Mouse (Mus musculus) kidney, embryonic 16.5 days (tissue): Measurements from ENCODE around the gene Gstp1. TPM values are rescaled to one million over a fixed set of nuclear protein-coding genes. Genes with fewer than 3 reads are reported as not detected.
"Not testable (repeated sequence)": the region's sequence is repeated elsewhere in the genome, so short reads cannot be mapped to it uniquely, and the experiment has no call there.

Experiments
- ATAC-seq: fragments of 200-750 bp; cut with Nextera tagmentation; 2 replicates; pipeline ENCODE4 v1.8.0; 2017; ENCODE audit warnings: moderate TSS enrichment; ENCODE audit not compliant: low FRiP score, low TSS enrichment
- H3K27ac ChIP-seq: fragments of 300-500 bp; sonication (generic); 2 replicates; pipeline ENCODE4 v1.5.1; 2014; ENCODE audit warnings: low read length
- H3K27me3 ChIP-seq: fragments of 300-500 bp; sonication (generic); 2 replicates; pipeline ENCODE4 v1.6.1; 2014; ENCODE audit warnings: low read length, control low read depth, mixed read lengths; ENCODE audit not compliant: insufficient read depth
- H3K36me3 ChIP-seq: fragments of 300-500 bp; sonication (generic); 2 replicates; pipeline ENCODE4 v1.6.1; 2014; ENCODE audit warnings: low read length, control low read depth, mixed read lengths; ENCODE audit not compliant: insufficient read depth
- H3K4me1 ChIP-seq: fragments of 300-500 bp; sonication (generic); 2 replicates; pipeline ENCODE4 v1.6.1; 2014; ENCODE audit warnings: low read length, control low read depth, mixed read lengths; ENCODE audit not compliant: insufficient read depth
- H3K4me2 ChIP-seq: fragments of 300-500 bp; sonication (generic); replicated peaks from 2 replicates; pipeline ENCODE4 v1.6.1; 2014; ENCODE audit warnings: low read depth, low read length
- H3K4me3 ChIP-seq: fragments of 300-500 bp; sonication (generic); 2 replicates; pipeline ENCODE4 v1.5.1; 2014; ENCODE audit warnings: mild to moderate bottlenecking, low read length
- H3K9ac ChIP-seq: fragments of 300-500 bp; sonication (generic); replicated peaks from 2 replicates; pipeline ENCODE4 v1.6.1; 2014; ENCODE audit warnings: low read length
- H3K9me3 ChIP-seq: fragments of 300-500 bp; sonication (generic); 2 replicates; pipeline ENCODE4 v1.6.1; 2016; ENCODE audit warnings: low read length, control low read depth
- WGBS: fragments of 180-500 bp; shearing (Covaris S2); extraction: QIAGEN DNeasy Blood & Tissue Kit; methylation state at CpG from one replicate; pipeline ENCODE4 v1.1.7; 2014; 5-methylcytosine and 5-hydroxymethylcytosine counted together
- polyA plus RNA-seq: library from polyadenylated mRNA; unstranded; fragments of >200 nt; fragmentation: Nextera tagmentation; extraction: Ambion mirVana; gene quantifications from 2 replicates; pipeline ENCODE4 v1.2.1, GENCODE M21; 2015

Gene Gstp1
- polyA plus RNA-seq, 1 experiment from 2014 or later, result 526 TPM

DNA sequence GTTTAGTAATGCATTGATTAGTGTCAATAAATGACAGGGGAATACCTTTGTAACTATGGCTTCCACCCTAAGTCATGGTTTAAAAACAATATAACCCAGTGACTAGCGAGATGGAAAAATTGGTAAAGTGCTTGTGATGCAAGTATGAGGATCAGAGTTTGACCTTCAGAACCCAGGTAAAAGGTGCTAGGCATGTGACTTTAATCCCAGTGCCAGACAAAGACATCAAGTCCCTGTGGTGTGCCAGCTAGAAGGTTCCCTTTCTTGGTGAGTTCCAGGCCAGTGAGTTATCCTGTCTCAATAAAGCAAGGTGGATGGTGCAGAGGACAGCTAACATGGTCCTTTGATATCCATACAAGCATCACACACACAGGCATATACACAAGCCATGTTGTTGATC is 37.7 kb upstream of the Gstp1 start:
- H3K9me3 ChIP-seq, result no peaks in the 10 kb centered on the region
- no peaks in the 10 kb centered on the region for H3K36me3 ChIP-seq
- H3K4me1 ChIP-seq, result no peaks in the 10 kb centered on the region; the same call in 1 of the 2 replicates
- ATAC-seq, result no peak
- no peak overlapping the region for H3K9ac ChIP-seq
- H3K27ac ChIP-seq, result no peak overlapping the region
- H3K4me2 ChIP-seq, result no peak overlapping the region
- H3K4me3 ChIP-seq, result no peak overlapping the region
- no peaks in the 10 kb centered on the region for H3K27me3 ChIP-seq
- 89% methylated on average over 1 of the region's 1 CpGs for WGBS

DNA sequence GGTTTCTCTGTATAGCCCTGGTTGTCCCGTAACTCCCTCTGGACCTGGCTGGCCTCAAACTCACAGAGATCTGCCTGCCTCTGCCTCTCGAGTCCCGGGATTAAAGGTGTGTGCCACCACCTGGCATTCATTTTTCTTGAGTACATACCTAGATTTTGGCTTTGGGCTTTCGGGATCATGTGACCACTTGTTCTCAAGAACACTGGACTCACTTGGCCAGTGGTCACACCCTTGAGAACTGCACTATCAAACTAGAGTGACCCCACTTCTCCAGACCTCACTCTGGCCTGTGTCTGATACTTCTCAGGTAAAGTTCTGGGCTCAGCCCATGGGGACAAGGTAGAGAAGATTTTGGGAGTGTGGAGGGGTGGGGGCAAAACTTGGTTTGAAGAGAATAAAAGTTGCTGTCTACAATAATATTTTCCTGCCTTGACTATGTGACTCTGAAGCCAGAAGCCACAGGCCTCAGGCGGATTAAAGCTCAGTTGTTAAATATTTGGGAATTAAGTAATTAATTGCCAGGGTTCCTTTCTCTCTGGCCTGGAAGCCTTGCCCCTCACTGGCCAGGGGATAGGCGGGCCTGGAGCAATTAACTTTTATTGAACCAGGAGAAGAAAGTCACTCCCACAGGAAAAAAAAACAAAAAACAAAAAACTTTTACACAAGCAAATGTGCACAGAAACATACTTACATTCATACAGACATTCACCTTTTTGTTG is 35.1 kb upstream of the Gstp1 start:
- 73% methylated on average over 6 of the region's 6 CpGs for WGBS
- Histone ChIP-seq H3K4me2 (no peak overlapping the region), H3K9ac (no peak overlapping the region), H3K4me3 (no peak overlapping the region), H3K27me3 (no peaks in the 10 kb centered on the region), H3K27ac (0 out of 2 replicates have a peak overlapping the region, but pooled peaks have one; percentile 21), H3K9me3 (no peaks in the 10 kb centered on the region), H3K4me1 (peaks cover 4% of the 10 kb centered on the region; the same call in 1 of the 2 replicates), H3K36me3 (no peaks in the 10 kb centered on the region)
- ATAC-seq, result 0 out of 2 replicates have a peak, but pooled peaks have one; percentile 23

DNA sequence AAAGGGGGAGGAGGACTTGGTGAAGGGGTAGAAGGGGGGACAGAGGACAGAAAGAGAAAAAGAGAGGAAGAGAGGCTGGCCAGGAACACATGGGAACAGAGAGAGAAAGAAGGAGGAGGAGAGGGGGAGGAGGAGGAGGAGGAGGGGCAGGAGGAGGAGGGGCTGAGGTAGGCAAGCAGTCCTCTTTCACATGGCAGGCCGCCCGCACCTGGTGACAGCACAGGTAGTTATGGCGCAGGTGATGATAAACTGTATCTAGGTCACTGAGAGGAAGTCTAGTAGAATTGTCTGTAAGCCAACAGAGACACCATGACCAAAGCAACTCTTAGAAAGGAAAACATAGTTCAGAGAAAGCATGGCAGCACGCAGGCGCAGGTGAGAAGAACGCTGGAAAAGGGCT is 33.6 kb upstream of the Gstp1 start:
- no peaks in the 10 kb centered on the region for H3K36me3 ChIP-seq
- H3K27me3 ChIP-seq, result no peaks in the 10 kb centered on the region
- H3K4me1 ChIP-seq, result peaks cover 4% of the 10 kb centered on the region; the same call in 1 of the 2 replicates
- 95% methylated on average over 6 of the region's 6 CpGs for WGBS
- no peak overlapping the region for H3K4me3 ChIP-seq
- ATAC-seq, result no peak
- H3K9ac ChIP-seq, result no peak overlapping the region
- no peaks in the 10 kb centered on the region for H3K9me3 ChIP-seq
- H3K27ac ChIP-seq, result no peak overlapping the region
- no peak overlapping the region for H3K4me2 ChIP-seq

DNA sequence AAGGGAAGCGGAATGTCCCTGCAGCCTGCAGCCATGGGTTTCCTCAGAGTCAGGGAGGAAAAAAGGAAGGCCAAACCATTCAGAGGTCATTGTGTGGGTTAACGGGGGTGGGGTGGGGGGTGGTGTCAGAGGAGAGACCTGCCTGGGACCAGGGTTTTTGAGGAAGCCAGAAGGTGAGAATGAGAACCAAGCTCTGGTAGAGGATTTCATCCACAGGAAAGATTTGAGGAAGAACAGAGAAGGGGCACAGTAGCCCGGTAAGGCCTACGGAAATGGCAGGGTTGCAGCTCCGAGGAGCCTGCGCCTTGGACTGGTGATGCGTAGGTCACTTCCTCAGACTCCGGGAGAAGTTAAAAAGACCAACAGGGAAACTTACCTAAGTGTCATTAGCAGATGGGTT is 33.0 kb upstream of the Gstp1 start:
- H3K36me3 ChIP-seq, result no peaks in the 10 kb centered on the region
- no peak overlapping the region for H3K4me3 ChIP-seq
- H3K27ac ChIP-seq, result no peak overlapping the region
- H3K4me2 ChIP-seq, result no peak overlapping the region
- no peak overlapping the region for H3K9ac ChIP-seq
- WGBS, result 87% methylated on average over 8 of the region's 8 CpGs
- H3K27me3 ChIP-seq, result no peaks in the 10 kb centered on the region
- ATAC-seq, result no peak
- H3K4me1 ChIP-seq, result peaks cover 4% of the 10 kb centered on the region; the same call in 1 of the 2 replicates
- H3K9me3 ChIP-seq, result no peaks in the 10 kb centered on the region

DNA sequence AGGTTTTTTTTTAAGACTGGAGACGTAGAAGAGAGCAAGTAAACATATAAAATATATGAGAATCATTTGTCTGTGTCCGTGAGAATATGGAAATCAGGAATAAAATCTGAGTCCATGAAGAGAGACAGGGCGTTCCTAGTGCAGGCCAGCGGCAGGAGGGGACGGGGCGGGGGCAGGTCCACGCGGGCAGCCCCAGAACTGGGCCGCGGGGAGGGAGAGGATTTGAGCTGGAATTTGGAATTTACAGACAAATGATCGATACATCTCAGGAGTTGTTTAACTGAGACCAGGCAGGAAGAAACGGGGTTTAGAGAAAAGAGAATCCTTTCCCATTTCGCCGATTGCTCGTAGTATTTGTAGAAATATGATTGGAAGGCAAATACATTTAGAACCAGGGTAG is 32.5 kb upstream of the Gstp1 start:
- H3K4me1 ChIP-seq, result peaks cover 4% of the 10 kb centered on the region; the same call in 1 of the 2 replicates
- 79% methylated on average over 15 of the region's 15 CpGs for WGBS

DNA sequence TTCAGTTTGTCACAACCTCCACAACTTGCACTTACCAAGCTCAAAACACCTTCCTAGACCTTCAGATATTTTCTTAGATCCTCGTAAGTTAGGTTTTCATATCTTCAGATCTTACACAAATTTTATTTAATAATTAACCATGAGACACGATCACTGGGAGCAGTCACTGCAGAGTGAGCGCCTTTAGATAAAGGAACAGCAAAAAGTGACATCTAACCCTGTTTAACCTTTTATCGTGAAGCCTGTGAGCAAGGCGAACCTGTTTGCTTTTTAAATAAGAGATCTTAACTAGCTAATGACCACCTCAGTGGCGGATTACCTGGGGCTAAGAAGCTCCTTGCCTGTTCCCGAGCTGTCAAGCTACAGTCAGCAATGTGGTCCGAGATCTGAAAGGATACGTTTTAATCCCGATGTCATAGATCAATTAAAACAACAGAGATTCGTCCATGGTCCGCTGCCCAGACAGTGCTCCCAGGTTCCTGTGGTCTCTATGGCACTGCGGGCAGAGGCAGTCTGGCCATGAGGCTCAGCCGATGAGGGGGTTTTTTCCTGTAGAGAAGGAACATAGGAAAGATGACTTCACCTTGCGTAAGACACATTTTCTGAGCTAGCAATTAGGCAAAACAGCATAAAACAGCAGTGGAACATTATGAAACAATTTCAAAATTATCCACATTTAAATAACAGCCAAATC is 31.1 kb upstream of the Gstp1 start:
- 59% methylated on average over 15 of the region's 15 CpGs for WGBS
- Histone ChIP-seq H3K36me3 (no peaks in the 10 kb centered on the region), H3K4me1 (peaks cover 4% of the 10 kb centered on the region; the same call in 1 of the 2 replicates), H3K9ac (no peak overlapping the region), H3K27ac (no peak overlapping the region), H3K4me3 (no peak overlapping the region), H3K27me3 (no peaks in the 10 kb centered on the region), H3K4me2 (no peak overlapping the region), H3K9me3 (no peaks in the 10 kb centered on the region)
- ATAC-seq, result no peak

More for the DNA sequence above, 32.5 kb upstream of the Gstp1 start:
- Histone ChIP-seq H3K9me3 (no peaks in the 10 kb centered on the region), H3K36me3 (no peaks in the 10 kb centered on the region), H3K9ac (no peak overlapping the region), H3K27ac (no peak overlapping the region), H3K4me2 (no peak overlapping the region), H3K4me3 (no peak overlapping the region), H3K27me3 (no peaks in the 10 kb centered on the region)
- no peak for ATAC-seq

DNA sequence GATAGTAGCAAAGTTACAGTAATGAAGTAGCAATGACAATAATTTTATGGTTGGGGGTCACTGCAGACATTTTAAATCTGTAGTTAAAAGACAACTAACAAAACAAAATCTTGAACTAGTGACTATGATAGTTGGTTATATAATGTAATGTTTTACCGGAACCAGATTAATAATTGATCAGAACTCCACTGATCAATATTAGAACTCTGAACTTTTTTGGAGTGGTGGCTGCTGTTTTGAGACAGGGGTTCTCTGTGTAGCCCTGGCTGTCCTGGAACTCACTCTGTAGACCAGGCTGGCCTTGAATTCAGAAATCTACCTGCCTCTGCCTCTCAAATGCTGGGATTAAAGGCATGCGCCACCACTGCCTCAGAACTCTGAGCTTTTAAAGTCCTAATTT is 30.5 kb upstream of the Gstp1 start:
- H3K4me2 ChIP-seq, H3K9ac ChIP-seq, ATAC-seq, H3K4me1 ChIP-seq, H3K27ac ChIP-seq, H3K9me3 ChIP-seq, H3K36me3 ChIP-seq, H3K27me3 ChIP-seq, H3K4me3 ChIP-seq: not testable (repeated sequence)
- WGBS, result 87% methylated on average over 2 of the region's 2 CpGs

DNA sequence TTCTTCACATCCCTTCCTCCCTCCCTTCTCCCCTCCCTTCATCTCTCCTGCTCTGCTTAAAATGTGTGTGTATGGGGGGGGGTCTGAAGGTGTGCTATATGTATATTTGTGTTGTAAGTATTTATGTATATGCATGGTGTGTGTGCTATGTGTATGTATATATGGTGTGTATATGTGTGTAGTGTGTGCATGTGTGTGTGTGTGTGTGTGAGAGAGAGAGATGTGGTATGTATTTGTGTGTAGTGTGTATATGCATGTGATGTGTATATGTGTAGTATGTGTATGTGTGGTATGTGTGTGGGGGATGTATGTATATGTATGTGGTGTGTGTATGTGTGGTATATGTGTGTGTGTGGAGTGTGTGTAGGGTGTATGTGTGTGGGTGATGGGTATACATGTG is 29.1 kb upstream of the Gstp1 start:
- H3K27ac ChIP-seq, result no peak overlapping the region
- H3K36me3 ChIP-seq, result no peaks in the 10 kb centered on the region
- H3K27me3 ChIP-seq, result no peaks in the 10 kb centered on the region
- H3K4me3 ChIP-seq, result no peak overlapping the region
- H3K9ac ChIP-seq, result no peak overlapping the region
- H3K9me3 ChIP-seq, result no peaks in the 10 kb centered on the region
- H3K4me2 ChIP-seq, result no peak overlapping the region
- ATAC-seq, result no peak
- 0 out of 2 replicates have a peak, but pooled peaks cover 4% of the 10 kb centered on the region for H3K4me1 ChIP-seq

DNA sequence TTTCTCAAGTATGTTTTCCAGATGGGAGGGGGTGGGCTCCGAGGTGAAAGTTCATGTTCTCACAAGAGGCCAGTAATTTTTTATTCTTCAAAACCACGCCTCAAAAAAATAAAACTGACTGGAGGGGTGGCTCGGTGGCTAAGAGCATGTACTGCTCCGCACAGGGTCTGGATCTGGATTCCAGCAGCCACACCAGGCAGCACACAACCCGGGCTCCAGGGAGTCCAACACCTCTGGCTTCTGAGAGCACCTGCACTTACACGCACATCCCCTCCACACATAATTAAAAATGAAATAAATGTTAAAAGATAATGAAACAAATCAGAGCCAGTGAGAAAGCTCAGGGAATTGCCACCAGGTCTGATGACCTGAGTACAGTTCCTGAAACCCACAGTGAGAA is 28.5 kb upstream of the Gstp1 start:
- Histone ChIP-seq H3K4me3 (no peak overlapping the region), H3K9me3 (no peaks in the 10 kb centered on the region), H3K9ac (no peak overlapping the region), H3K36me3 (no peaks in the 10 kb centered on the region), H3K27ac (no peak overlapping the region), H3K4me1 (0 out of 2 replicates have a peak, but pooled peaks cover 4% of the 10 kb centered on the region), H3K27me3 (no peaks in the 10 kb centered on the region), H3K4me2 (no peak overlapping the region)
- no peak for ATAC-seq
- WGBS, result 77% methylated on average over 6 of the region's 6 CpGs

DNA sequence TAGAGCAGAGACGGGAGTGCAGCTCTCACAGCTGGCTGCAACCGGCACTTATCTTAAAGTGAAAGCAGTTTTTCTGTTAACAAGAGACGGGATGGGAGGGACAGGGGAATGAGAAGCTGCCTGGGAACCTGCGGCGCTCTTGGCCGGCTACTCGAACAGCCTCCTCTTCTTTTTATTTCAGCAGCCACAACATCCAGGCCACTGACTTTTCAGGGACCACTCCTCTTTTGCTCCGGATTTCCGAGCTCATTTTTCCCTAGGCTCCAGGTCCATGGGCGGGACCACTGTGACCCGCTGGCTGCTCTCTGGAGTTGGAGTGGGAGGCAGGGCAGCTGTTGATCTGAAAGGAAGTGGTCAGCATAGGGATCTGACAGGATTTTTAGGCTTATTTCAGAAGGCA is 26.7 kb upstream of the Gstp1 start:
- H3K27ac ChIP-seq, H3K27me3 ChIP-seq, H3K9me3 ChIP-seq, H3K4me1 ChIP-seq, H3K4me3 ChIP-seq, ATAC-seq, H3K9ac ChIP-seq, H3K36me3 ChIP-seq, H3K4me2 ChIP-seq: not testable (repeated sequence)
- 17% methylated on average over 1 of the region's 11 CpGs for WGBS
